Mouse (Mus musculus) right cerebral cortex, postnatal 36 days (tissue): Measurements from ENCODE around the gene Ccdc51.

Experiments used
- DNase-seq, 2 experiments: peaks; one replicate each; pipeline ENCODE4 v3.0.0; 2022; ENCODE audit warnings: low spot score in 2 of 2, mixed read lengths in 1 of 2

The Ccdc51 gene

GRCm38 (mm10) chr9:109056916-109057315 is 25.4 kb upstream of the Ccdc51 start:
- no peak for DNase-seq

GRCm38 (mm10) chr9:109057543-109057942 is 24.8 kb upstream of the Ccdc51 start:
- DNase-seq = no peak

GRCm38 (mm10) chr9:109058006-109058765 is 24.1 kb upstream of the Ccdc51 start:
- DNase-seq = no peak

- peak; percentile 82 to 87 for DNase-seq
These were observed 23.0 kb upstream of the Ccdc51 start, which contains the start of gene Trex1 for GRCm38 (mm10) chr9:109059136-109059903. Gene Trex1 (minus strand): TSS chr9:109059734.

- no peak for DNase-seq
These were observed 22.0 kb upstream of the Ccdc51 start for GRCm38 (mm10) chr9:109060184-109060897.

GRCm38 (mm10) chr9:109060898-109061295 is 21.4 kb upstream of the Ccdc51 start:
- no peak for DNase-seq

GRCm38 (mm10) chr9:109068095-109068735 is 14.1 kb upstream of the Ccdc51 start:
- no peak for DNase-seq

GRCm38 (mm10) chr9:109073661-109074573 is 8.4 kb upstream of the Ccdc51 start, which contains the start of gene Atrip:
Gene Atrip (minus strand): TSS chr9:109074124.
- DNase-seq = peak; percentile 93

GRCm38 (mm10) chr9:109080516-109080915 is 1.8 kb upstream of the Ccdc51 start:
- DNase-seq = no peak

- DNase-seq = no peak
These were observed 557 bp upstream of the Ccdc51 start for GRCm38 (mm10) chr9:109081749-109082123.

- no peak for DNase-seq
These were observed 2.6 kb downstream of the Ccdc51 start for GRCm38 (mm10) chr9:109084922-109085321.

- DNase-seq = peak in 1 of 2 experiments; percentile 50
These were observed 5.7 kb downstream of the Ccdc51 start for GRCm38 (mm10) chr9:109087987-109088386.

- DNase-seq = peak in 1 of 2 experiments; percentile 27
These were observed 8.2 kb downstream of the Ccdc51 start for GRCm38 (mm10) chr9:109090446-109090845.

- DNase-seq = no peak
These were observed 9.5 kb downstream of the Ccdc51 start for GRCm38 (mm10) chr9:109091802-109092201.

GRCm38 (mm10) chr9:109092799-109093198 is 10.5 kb downstream of the Ccdc51 start:
- no peak for DNase-seq

GRCm38 (mm10) chr9:109093786-109094552 is 11.7 kb downstream of the Ccdc51 start:
- DNase-seq = no peak

GRCm38 (mm10) chr9:109094553-109095136 is 12.4 kb downstream of the Ccdc51 start:
- no peak for DNase-seq

GRCm38 (mm10) chr9:109095137-109095982 is 13.1 kb downstream of the Ccdc51 start, which contains the start of gene Plxnb1:
Gene Plxnb1 (plus strand): TSS chr9:109095389.
- peak; percentile 47 for DNase-seq
